In the genomic region with DNA sequence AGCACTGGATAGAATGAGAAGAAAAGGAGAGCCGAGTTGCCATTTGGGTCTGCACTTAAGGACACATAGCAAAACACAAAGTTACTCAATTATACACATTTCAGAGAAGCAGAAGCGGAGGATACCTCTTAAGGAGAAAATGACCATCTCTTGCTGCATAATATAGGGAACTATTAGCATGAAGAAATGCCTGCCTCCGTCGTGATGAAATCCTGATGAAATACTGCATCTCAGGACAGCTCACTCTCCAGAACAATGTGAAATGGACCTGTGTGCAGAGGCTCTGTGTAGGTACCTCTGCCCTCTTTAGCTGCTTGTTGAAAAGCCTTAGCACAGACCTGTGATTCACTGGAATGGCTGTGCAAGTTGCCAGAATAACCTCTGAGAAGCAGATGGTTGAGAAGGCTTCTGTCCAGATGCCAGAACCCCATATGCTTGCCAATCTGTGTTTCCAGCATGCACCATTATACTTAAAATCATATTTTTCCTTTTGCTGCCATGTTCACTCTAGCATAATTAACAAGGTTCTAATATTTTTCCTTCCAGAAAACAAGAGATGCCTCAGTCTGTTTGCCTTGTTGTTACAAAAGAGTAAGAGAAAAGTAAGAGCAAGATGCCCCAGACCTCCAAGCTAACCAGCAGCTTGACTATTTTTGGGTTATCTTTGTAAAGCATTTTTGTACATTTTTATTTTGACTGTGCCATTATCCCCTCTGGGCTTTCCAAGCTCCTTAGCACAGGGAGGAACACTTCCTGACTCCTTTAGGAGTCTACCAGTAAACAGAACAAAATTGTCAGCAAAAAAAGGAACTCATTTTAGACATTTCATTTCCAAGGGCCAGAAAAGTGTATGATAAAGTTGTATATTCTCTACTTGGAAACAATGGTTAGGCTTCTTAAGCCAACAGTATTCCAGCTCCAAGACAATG, we compare ENCODE assay signal across 10 mouse cellular contexts.
DNase-seq lines count a peak whose midpoint lies in the region; ATAC-seq lines count a peak whose summit lies in the region.
"Had no signal": no experiment of that assay in that cellular context is flagged by ENCODE, and none has a peak within 500 bp of the region (broad histone marks: within the 10 kb centered on the region; RNA-seq: fewer than 3 reads in every experiment).

No protein-coding gene starts in this region.

- 81% methylated on average over 4 of the region's 4 CpGs for WGBS in forebrain, embryonic 15.5 days
- WGBS in kidney, embryonic 15.5 days, result 84% methylated on average over 4 of the region's 4 CpGs

- no peak overlapping the region for H3K9ac ChIP-seq in forebrain, embryonic 15.5 days (replicated peaks)
- H3K9ac ChIP-seq in kidney, embryonic 15.5 days, result no peak overlapping the region

- DNase-seq in retina, adult 2 months (ENCODE audit: low read depth, low spot score), result peak; percentile 8
- DNase-seq in retina, embryonic 14.5 days (ENCODE audit: low spot score), result no peak
- DNase-seq in left cerebral cortex, adult 18-20 months (ENCODE audit: low spot score in 2 of 2), result peak; percentile 59 to 73
- no peak for DNase-seq in thymus, postnatal 0 days (ENCODE audit: low spot score)
- no peak for DNase-seq in kidney, adult 11 months
- DNase-seq in spleen, adult 18-20 months, result no peak
- DNase-seq: kidney, adult 2 months had no signal

- no peaks in the 10 kb centered on the region for H3K36me3 ChIP-seq in forebrain, embryonic 15.5 days
- H3K36me3 ChIP-seq in kidney, embryonic 15.5 days, result no peaks in the 10 kb centered on the region
- H3K36me3 ChIP-seq: G1E had no signal

- no peaks in the 10 kb centered on the region for H3K27me3 ChIP-seq in forebrain, embryonic 15.5 days
- no peaks in the 10 kb centered on the region for H3K27me3 ChIP-seq in kidney, embryonic 15.5 days

- peak; percentile 69 for ATAC-seq in forebrain, embryonic 15.5 days (replicated peaks)
- ATAC-seq in kidney, embryonic 15.5 days (replicated peaks; ENCODE audit: low FRiP score), result no peak

- H3K4me3 ChIP-seq in forebrain, embryonic 15.5 days, result no peak overlapping the region
- no peak overlapping the region for H3K4me3 ChIP-seq in kidney, embryonic 15.5 days (replicated peaks)

- H3K4me2 ChIP-seq in forebrain, embryonic 15.5 days (replicated peaks), result no peak overlapping the region
- H3K4me2 ChIP-seq in kidney, embryonic 15.5 days, result no peak overlapping the region

- H3K9me3 ChIP-seq in forebrain, embryonic 15.5 days, result no peaks in the 10 kb centered on the region
- no peaks in the 10 kb centered on the region for H3K9me3 ChIP-seq in kidney, embryonic 15.5 days (replicated peaks)
- H3K9me3 ChIP-seq: G1E had no signal

- peaks cover 11% of the 10 kb centered on the region; the same call in 1 of the 2 replicates for H3K4me1 ChIP-seq in forebrain, embryonic 15.5 days
- H3K4me1 ChIP-seq in kidney, embryonic 15.5 days, result no peaks in the 10 kb centered on the region

- 0 out of 2 replicates have a peak overlapping the region, but pooled peaks have one; percentile 21 for H3K27ac ChIP-seq in forebrain, embryonic 15.5 days (replicated peaks)
- no peak overlapping the region for H3K27ac ChIP-seq in kidney, embryonic 15.5 days

Comparison
In these comparisons a context has a peak if more than half of its experiments do, and no peak if none do; other contexts are left out.
1. DNase-seq: peak in retina, adult 2 months (single experiment) and left cerebral cortex, adult 18-20 months (2 of 2); none in retina, embryonic 14.5 days (single experiment), thymus, postnatal 0 days (single experiment), kidney, adult 11 months (single experiment) and spleen, adult 18-20 months (0 of 2).